Mouse (Mus musculus) cortical plate, adult 2 months (tissue): Measurements from ENCODE around the gene Dscam.

Source experiments
- CTCF ChIP-seq: fragments of 200-500 bp; IDR thresholded peaks from 2 replicates; pipeline ENCODE4 v1.5.1; 2011; ENCODE audit warnings: mild to moderate bottlenecking, control low read depth, low read length; ENCODE audit not compliant: insufficient read depth; ENCODE audit errors: extremely low read depth
- POLR2A ChIP-seq: fragments of 200-500 bp; IDR thresholded peaks from 2 replicates; pipeline ENCODE4 v1.6.1; 2011; ENCODE audit warnings: mild to moderate bottlenecking, low read length, control low read depth; ENCODE audit not compliant: insufficient read depth; ENCODE audit errors: extremely low read depth

- TF ChIP-seq POLR2A (no peak), CTCF (no peak)
Observed at GRCm38 (mm10) chr16:96620861-96621260, 549.7 kb downstream of the Dscam start.
